In genomic region chr19:44887679-44888235, GRCm38 (mm10) we compare ENCODE assay signal across 8 mouse cellular contexts. TPM values are rescaled to one million over a fixed set of nuclear protein-coding genes. Genes with fewer than 3 reads are reported as not detected.
DNase-seq lines count a peak whose midpoint lies in the region; ATAC-seq and TF ChIP-seq lines count a peak whose summit lies in the region.

No protein-coding gene starts in this region.

- no peak for TF ChIP-seq POLR2A in olfactory bulb, adult 2 months (IDR thresholded peaks at IDR 0.05; ENCODE audit: insufficient read depth, low read depth, low read length)

- TF ChIP-seq CTCF in olfactory bulb, adult 2 months (IDR thresholded peaks at IDR 0.05; ENCODE audit: insufficient read depth, low read depth, low read length) = peak; percentile 77; the same call in 1 of the 2 replicates

- H3K4me1 ChIP-seq in olfactory bulb, adult 2 months (ENCODE audit: control insufficient read depth, insufficient read depth, low read length) = peaks cover 2% of the 10 kb centered on the region

- intact Hi-C loops in left cerebral cortex, postnatal 36 days (cut with DNase I) = loop anchor here (10.0 kb wide), 1 partner anchor 133 kb away; the partner anchor contains the start of gene Pax2

- WGBS in olfactory bulb, adult 2 months = 21% methylated on average over 7 of the region's 7 CpGs

- ATAC-seq in activated CD4-positive, CD25-positive, alpha-beta regulatory T cell, adult 4 months = no peak

- H3K4me3 ChIP-seq in olfactory bulb, adult 2 months (ENCODE audit: insufficient read depth, low read depth, low read length) = no peak overlapping the region

- peak; percentile 58 for DNase-seq in ovary, postnatal 14 days (ENCODE audit: low spot score)
- DNase-seq in ovary, adult 18-20 months (ENCODE audit: low spot score) = no peak
- peak; percentile 75 for DNase-seq in ZHBTc4 (ENCODE audit: low read depth, low spot score)
- peak; percentile 58 to 64 for DNase-seq in cerebellum, postnatal 4 days (ENCODE audit: low spot score in 2 of 2)
- DNase-seq in heart, postnatal 4 days = peak; percentile 85
- DNase-seq in left cerebral cortex, postnatal 36 days (ENCODE audit: low spot score in 2 of 2) = peak; percentile 45 to 57

- H3K27ac ChIP-seq in olfactory bulb, adult 2 months (ENCODE audit: insufficient read depth, low read depth, low read length) = no peak overlapping the region

RNA-seq across cellular contexts. Expression of gene Slf2, which starts 43.2 kb away (rescaled TPM):
- total RNA-seq in heart, postnatal 4 days (2021) = 10 to 100 TPM; 37.2 to 40.9 TPM
- 10 to 100 TPM; 26.2 to 44.3 TPM for total RNA-seq in left cerebral cortex, postnatal 36 days (2021)
- not detected in 2 replicates for polyA plus RNA-seq in olfactory bulb, adult 2 months (2012; ENCODE audit: insufficient read depth, insufficient read length, low replicate concordance, missing spikeins)
- 10 to 100 TPM; 19.6 to 23.0 TPM for polyA plus RNA-seq in activated CD4-positive, CD25-positive, alpha-beta regulatory T cell, adult 4 months (2017; shearing (Covaris generic))
